Mouse (Mus musculus): ENCODE results near the gene Mafg. TPM values are rescaled to one million over a fixed set of nuclear protein-coding genes. Genes with fewer than 3 reads are reported as not detected.
"Not testable (repeated sequence)": the region's sequence is repeated elsewhere in the genome, so short reads cannot be mapped to it uniquely, and the experiment has no call there.

The Mafg gene
- polyA plus RNA-seq (2016; fragmentation: Nextera tagmentation; extraction: Ambion mirVana), result 39.7 and 40.4 TPM in 2 replicates

GRCm38 (mm10) chr11:120633520-120634343 lies at the start of gene Mafg:
Gene Mafg (minus strand): TSS chr11:120633600.
- Histone ChIP-seq H3K4me2 (replicated peaks) (peak within 1 kb of the TSS; percentile 97), H3K27ac (peak within 1 kb of the TSS; percentile 79), H3K9me3 (no peaks in the 10 kb centered on the region), H3K27me3 (replicated peaks) (no peaks in the 10 kb centered on the region), H3K4me1 (peaks cover 40% of the 10 kb centered on the region), H3K4me3 (peak within 1 kb of the TSS; percentile 90), H3K9ac (peak within 1 kb of the TSS; percentile 95), H3K36me3 (peaks cover 11% of the 10 kb centered on the region)
- WGBS, result 10% methylated on average over 58 of the region's 58 CpGs
- ATAC-seq (ENCODE audit: low FRiP score, low read depth), result peak; percentile 89

GRCm38 (mm10) chr11:120682683-120683082 lies 49.3 kb upstream of the Mafg start:
- no peak overlapping the region for H3K4me2 ChIP-seq (replicated peaks)
- 95% methylated on average over 5 of the region's 5 CpGs for WGBS
- no peaks in the 10 kb centered on the region for H3K9me3 ChIP-seq
- H3K27me3 ChIP-seq (replicated peaks), result no peaks in the 10 kb centered on the region
- no peak overlapping the region for H3K27ac ChIP-seq
- peaks cover 75% of the 10 kb centered on the region for H3K36me3 ChIP-seq
- no peak overlapping the region for H3K9ac ChIP-seq
- H3K4me3 ChIP-seq, result no peak overlapping the region
- no peak for ATAC-seq (ENCODE audit: low FRiP score, low read depth)
- no peaks in the 10 kb centered on the region; the same call in 1 of the 2 replicates for H3K4me1 ChIP-seq

- H3K36me3 ChIP-seq, result peaks cover 71% of the 10 kb centered on the region
- no peak for ATAC-seq (ENCODE audit: low FRiP score, low read depth)
- no peak overlapping the region for H3K9ac ChIP-seq
- no peak overlapping the region for H3K4me2 ChIP-seq (replicated peaks)
- no peaks in the 10 kb centered on the region; the same call in 1 of the 2 replicates for H3K4me1 ChIP-seq
- no peak overlapping the region for H3K4me3 ChIP-seq
- 90% methylated on average over 3 of the region's 3 CpGs for WGBS
- H3K27ac ChIP-seq, result no peak overlapping the region
- H3K9me3 ChIP-seq, result no peaks in the 10 kb centered on the region
- H3K27me3 ChIP-seq (replicated peaks), result no peaks in the 10 kb centered on the region
Observed at GRCm38 (mm10) chr11:120679909-120680308, 46.5 kb upstream of the Mafg start.

- no peak for ATAC-seq (ENCODE audit: low FRiP score, low read depth)
- Histone ChIP-seq H3K9ac (no peak overlapping the region), H3K4me1 (peaks cover 7% of the 10 kb centered on the region), H3K36me3 (peaks cover 51% of the 10 kb centered on the region), H3K27me3 (replicated peaks) (no peaks in the 10 kb centered on the region), H3K4me3 (no peak overlapping the region), H3K4me2 (replicated peaks) (no peak overlapping the region), H3K9me3 (no peaks in the 10 kb centered on the region), H3K27ac (no peak overlapping the region)
- WGBS, result 97% methylated on average over 4 of the region's 4 CpGs
Observed at GRCm38 (mm10) chr11:120676951-120677350, 43.6 kb upstream of the Mafg start.

GRCm38 (mm10) chr11:120675875-120676274 lies 42.5 kb upstream of the Mafg start:
- H3K9ac ChIP-seq; H3K4me1 ChIP-seq; ATAC-seq (ENCODE audit: low FRiP score, low read depth); H3K27me3 ChIP-seq (replicated peaks); H3K9me3 ChIP-seq; H3K27ac ChIP-seq; H3K4me3 ChIP-seq; H3K4me2 ChIP-seq (replicated peaks): not testable (repeated sequence)
- 98% methylated on average over 4 of the region's 5 CpGs for WGBS
- H3K36me3 ChIP-seq, result peaks cover 44% of the 10 kb centered on the region

- H3K4me2 ChIP-seq (replicated peaks), result peak overlapping the region; percentile 87
- no peaks in the 10 kb centered on the region for H3K27me3 ChIP-seq (replicated peaks)
- WGBS, result 38% methylated on average over 12 of the region's 12 CpGs
- no peak overlapping the region for H3K27ac ChIP-seq
- H3K4me3 ChIP-seq, result peak overlapping the region; percentile 74
- H3K9me3 ChIP-seq, result no peaks in the 10 kb centered on the region
- peak; percentile 29 for ATAC-seq (ENCODE audit: low FRiP score, low read depth)
- peaks cover 28% of the 10 kb centered on the region for H3K36me3 ChIP-seq
- peaks cover 7% of the 10 kb centered on the region for H3K4me1 ChIP-seq
- peak overlapping the region; percentile 84 for H3K9ac ChIP-seq
Observed at GRCm38 (mm10) chr11:120673594-120674122, 40.3 kb upstream of the Mafg start.

DNA sequence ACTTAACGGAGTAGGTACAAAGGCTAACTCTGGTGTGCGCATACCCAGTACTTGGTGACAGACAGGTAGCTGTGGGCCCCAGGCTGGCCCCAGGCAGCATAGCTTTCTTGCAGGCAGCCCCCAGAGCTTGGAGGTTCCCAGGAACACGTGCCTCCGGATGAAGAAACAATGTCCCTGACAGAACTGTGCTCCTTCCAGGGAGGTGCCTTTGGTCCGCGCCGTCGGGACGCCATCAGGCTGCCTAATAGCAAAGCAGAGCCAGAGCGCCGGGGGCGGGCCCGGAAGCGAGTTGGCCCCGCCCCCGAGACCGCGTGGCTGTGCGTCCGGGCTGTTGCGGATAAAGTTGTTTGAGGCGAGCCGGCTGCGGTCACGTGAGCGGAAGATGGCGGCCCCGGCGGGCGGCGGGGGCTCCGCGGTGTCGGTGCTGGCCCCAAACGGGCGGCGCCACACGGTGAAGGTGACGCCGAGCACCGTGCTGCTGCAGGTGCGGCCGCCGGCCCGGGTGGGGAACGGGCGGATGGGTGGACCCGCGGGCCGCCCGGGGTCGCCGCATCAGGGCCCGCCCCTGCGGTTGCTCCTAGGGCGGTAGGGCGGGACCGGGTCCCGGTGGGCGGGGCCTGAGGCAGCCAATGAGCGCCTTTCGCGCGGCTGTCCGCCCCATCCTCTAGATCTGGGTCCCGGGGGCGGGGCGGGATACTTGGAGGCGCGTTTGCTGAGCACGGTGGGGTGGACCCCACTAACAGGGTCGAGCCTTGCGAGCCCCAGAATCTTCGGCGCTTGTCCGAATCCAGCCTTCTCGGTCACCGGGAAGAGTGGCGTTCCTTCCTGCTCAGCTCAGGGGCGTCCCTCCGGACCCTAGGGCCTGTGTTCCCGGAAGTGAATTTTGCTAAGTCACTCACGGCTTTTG lies 39.5 kb upstream of the Mafg start, which contains the start of gene Aspscr1:
Gene Aspscr1 (plus strand): TSS at position 287 of the 907 bp plus-strand sequence.
- Histone ChIP-seq H3K27ac (peak within 1 kb of the TSS; percentile 83), H3K4me2 (replicated peaks) (peak within 1 kb of the TSS; percentile 87), H3K9me3 (no peaks in the 10 kb centered on the region), H3K36me3 (peaks cover 20% of the 10 kb centered on the region), H3K27me3 (replicated peaks) (no peaks in the 10 kb centered on the region), H3K4me1 (peaks cover 7% of the 10 kb centered on the region), H3K9ac (peak within 1 kb of the TSS; percentile 84), H3K4me3 (peak within 1 kb of the TSS; percentile 74)
- 2% methylated on average over 83 of the region's 83 CpGs for WGBS
- peak; percentile 96 for ATAC-seq (ENCODE audit: low FRiP score, low read depth)

- no peak for ATAC-seq (ENCODE audit: low FRiP score, low read depth)
- Histone ChIP-seq H3K4me3 (no peak overlapping the region), H3K27ac (no peak overlapping the region), H3K4me2 (replicated peaks) (no peak overlapping the region), H3K9ac (no peak overlapping the region), H3K36me3 (no peaks in the 10 kb centered on the region), H3K9me3 (no peaks in the 10 kb centered on the region), H3K4me1 (0 out of 2 replicates have a peak, but pooled peaks cover 2% of the 10 kb centered on the region), H3K27me3 (replicated peaks) (peaks cover 23% of the 10 kb centered on the region)
- 4% methylated on average over 3 of the region's 3 CpGs for WGBS
Observed at GRCm38 (mm10) chr11:120666617-120667016, 33.2 kb upstream of the Mafg start.

DNA sequence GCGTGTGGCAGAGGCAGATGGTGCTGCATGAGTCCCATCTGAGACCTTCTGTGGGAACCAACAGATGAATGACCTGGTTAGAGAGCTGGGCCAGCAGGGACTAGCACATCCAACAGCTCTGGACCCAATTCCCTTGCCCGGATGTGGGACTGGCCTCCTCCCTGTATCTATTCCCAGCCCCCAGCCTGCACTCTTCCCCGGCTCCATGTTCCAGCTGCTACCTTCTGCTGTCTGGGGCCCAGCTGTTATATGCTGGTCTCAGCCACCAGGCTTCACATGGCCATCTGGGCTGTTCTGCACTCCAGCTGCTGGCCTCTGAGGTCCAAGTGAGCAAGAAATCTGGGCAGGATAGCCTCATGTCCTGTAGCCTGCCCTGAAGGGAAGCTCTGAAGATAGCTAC lies 32.0 kb upstream of the Mafg start:
- 73% methylated on average over 3 of the region's 3 CpGs for WGBS
- Histone ChIP-seq H3K4me3 (no peak overlapping the region), H3K27ac (no peak overlapping the region), H3K4me1 (peaks cover 13% of the 10 kb centered on the region), H3K36me3 (no peaks in the 10 kb centered on the region), H3K27me3 (replicated peaks) (peaks cover 35% of the 10 kb centered on the region), H3K9ac (no peak overlapping the region), H3K4me2 (replicated peaks) (no peak overlapping the region), H3K9me3 (no peaks in the 10 kb centered on the region)
- ATAC-seq (ENCODE audit: low FRiP score, low read depth), result no peak

DNA sequence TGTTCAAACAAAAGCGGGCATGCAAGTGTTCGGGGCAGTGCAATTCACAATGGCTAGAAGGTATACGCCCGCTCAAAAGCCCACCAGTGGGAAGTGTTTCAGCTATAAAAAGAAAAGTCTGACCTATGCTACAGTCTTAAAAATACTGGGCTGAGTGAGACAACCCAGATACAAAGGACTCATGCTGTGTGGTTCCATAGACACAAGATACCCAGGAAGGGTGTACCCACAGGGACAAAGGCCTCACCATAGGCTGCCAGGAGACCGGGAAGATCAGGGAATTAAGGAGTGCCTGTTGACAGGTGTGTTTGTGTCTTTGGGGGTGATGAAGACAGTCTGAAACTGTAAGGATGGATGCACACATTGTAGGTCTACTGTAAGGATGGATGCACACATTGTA lies 30.3 kb upstream of the Mafg start:
- H3K27ac ChIP-seq, result no peak overlapping the region
- no peak for ATAC-seq (ENCODE audit: low FRiP score, low read depth)
- peaks cover 52% of the 10 kb centered on the region for H3K27me3 ChIP-seq (replicated peaks)

GRCm38 (mm10) chr11:120662759-120663158 lies 29.4 kb upstream of the Mafg start:
- no peak overlapping the region for H3K4me3 ChIP-seq
- no peak overlapping the region for H3K4me2 ChIP-seq (replicated peaks)
- ATAC-seq (ENCODE audit: low FRiP score, low read depth), result no peak
- H3K36me3 ChIP-seq, result no peaks in the 10 kb centered on the region
- H3K27me3 ChIP-seq (replicated peaks), result peaks cover 60% of the 10 kb centered on the region
- peaks cover 26% of the 10 kb centered on the region for H3K4me1 ChIP-seq
- no peaks in the 10 kb centered on the region for H3K9me3 ChIP-seq
- H3K27ac ChIP-seq, result no peak overlapping the region
- no peak overlapping the region for H3K9ac ChIP-seq
- 73% methylated on average over 6 of the region's 6 CpGs for WGBS

More for the DNA sequence above, 30.3 kb upstream of the Mafg start:
- Histone ChIP-seq H3K4me3 (no peak overlapping the region), H3K36me3 (no peaks in the 10 kb centered on the region), H3K4me1 (peaks cover 26% of the 10 kb centered on the region), H3K9me3 (no peaks in the 10 kb centered on the region), H3K9ac (no peak overlapping the region), H3K4me2 (replicated peaks) (no peak overlapping the region)
- WGBS, result 68% methylated on average over 5 of the region's 5 CpGs

DNA sequence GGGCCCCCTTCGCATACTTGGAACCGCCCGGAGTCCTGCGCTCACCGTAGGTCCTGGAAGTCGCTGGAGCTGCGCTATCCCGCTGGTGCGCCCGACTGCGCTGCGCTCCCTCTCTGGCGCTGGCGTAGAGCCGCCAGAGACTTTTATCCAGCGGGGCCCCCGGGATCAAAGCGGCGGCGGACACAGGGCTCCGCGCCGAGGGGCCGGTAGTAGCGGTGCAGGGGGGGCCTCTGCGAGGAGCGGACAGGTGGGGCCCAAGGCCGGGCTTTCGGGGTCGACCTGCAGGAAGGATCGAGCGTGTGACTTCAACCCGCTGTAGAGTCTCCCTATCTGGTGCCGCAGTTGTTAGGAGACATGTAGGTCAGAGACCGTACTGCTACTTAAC lies 27.7 kb upstream of the Mafg start, which contains the start of gene Notum:
Gene Notum (minus strand): TSS at position 100 of the 385 bp plus-strand sequence.
- Histone ChIP-seq H3K4me3 (peak within 1 kb of the TSS; percentile 37), H3K27ac (no peak within 1 kb of the TSS), H3K4me2 (replicated peaks) (peak within 1 kb of the TSS; percentile 68), H3K36me3 (no peaks in the 10 kb centered on the region), H3K9me3 (no peaks in the 10 kb centered on the region), H3K4me1 (peaks cover 26% of the 10 kb centered on the region), H3K27me3 (replicated peaks) (peaks cover 64% of the 10 kb centered on the region), H3K9ac (peak within 1 kb of the TSS; percentile 47)
- no peak for ATAC-seq (ENCODE audit: low FRiP score, low read depth)
- 1% methylated on average over 35 of the region's 35 CpGs for WGBS

All from neural tube, embryonic 12.5 days (tissue).